Mouse (Mus musculus) forebrain, postnatal 0 days (tissue): ENCODE results near the gene Hnrnph3. TPM values are rescaled to one million over a fixed set of nuclear protein-coding genes. Genes with fewer than 3 reads are reported as not detected.
A peak's percentile ranks its signal among the peaks of the same experiment; 100 is the strongest.

ENCODE experiments used
- ATAC-seq: fragments of 200-750 bp; cut with Nextera tagmentation; 2 replicates; pipeline ENCODE4 v1.8.0; 2017; ENCODE audit warnings: mild to moderate bottlenecking, moderate library complexity
- DNase-seq: peaks from one replicate; pipeline ENCODE4 v3.0.0-alpha.2; 2015
- H3K27ac ChIP-seq: fragments of 300-500 bp; sonication (generic); 2 replicates; pipeline ENCODE4 v1.5.1; 2014; ENCODE audit warnings: low read depth, mild to moderate bottlenecking, antibody characterized with exemption, low read length, moderate library complexity, mixed read lengths
- H3K27me3 ChIP-seq: fragments of 300-500 bp; sonication (generic); 2 replicates; pipeline ENCODE4 v1.6.1; 2014; ENCODE audit warnings: mild to moderate bottlenecking, low read length, mixed read lengths; ENCODE audit not compliant: insufficient read depth
- H3K36me3 ChIP-seq: fragments of 300-500 bp; sonication (generic); 2 replicates; pipeline ENCODE4 v1.6.1; 2014; ENCODE audit warnings: mild to moderate bottlenecking, moderate library complexity; ENCODE audit not compliant: insufficient read depth
- H3K4me1 ChIP-seq: fragments of 300-500 bp; sonication (generic); 2 replicates; pipeline ENCODE4 v1.6.1; 2014; ENCODE audit warnings: antibody characterized with exemption; ENCODE audit not compliant: insufficient read depth
- H3K4me2 ChIP-seq: fragments of 300-500 bp; sonication (generic); 2 replicates; pipeline ENCODE4 v1.6.1; 2014; ENCODE audit warnings: low read depth, mild to moderate bottlenecking, moderate library complexity
- H3K4me3 ChIP-seq: fragments of 300-500 bp; sonication (generic); 2 replicates; pipeline ENCODE4 v1.5.1; 2014; ENCODE audit warnings: low read depth, low read length, mixed read lengths
- H3K9ac ChIP-seq: fragments of 300-500 bp; sonication (generic); 2 replicates; pipeline ENCODE4 v1.6.1; 2014; ENCODE audit warnings: mild to moderate bottlenecking
- H3K9me3 ChIP-seq: fragments of 300-500 bp; sonication (generic); 2 replicates; pipeline ENCODE4 v1.6.1; 2016; ENCODE audit warnings: low read length
- CTCF ChIP-seq: sonication (generic); IDR thresholded peaks from 2 replicates; pipeline ENCODE4 v1.5.1; 2016; ENCODE audit warnings: antibody characterized with exemption, control low read depth, low read depth
- WGBS: fragments of 180-500 bp; shearing (Covaris S2); extraction: QIAGEN DNeasy Blood & Tissue Kit; methylation state at CpG from one replicate; pipeline ENCODE4 v1.1.7; 2014; 5-methylcytosine and 5-hydroxymethylcytosine counted together
- polyA plus RNA-seq: library from polyadenylated mRNA; unstranded; fragments of >200 nt; fragmentation: Nextera tagmentation; extraction: Ambion mirVana; gene quantifications from 2 replicates; pipeline ENCODE4 v1.2.1, GENCODE M21; 2015
- total RNA-seq: library from RNA; depleted of rRNA; stranded (reverse); fragments of >200 nt; gene quantifications from 2 replicates; pipeline ENCODE4 v1.2.3, GENCODE M21; 2014

Gene Hnrnph3
- total and polyA plus RNA-seq, 2 experiments from 2014 or later, result 18.1 to 76.9 TPM

DNA sequence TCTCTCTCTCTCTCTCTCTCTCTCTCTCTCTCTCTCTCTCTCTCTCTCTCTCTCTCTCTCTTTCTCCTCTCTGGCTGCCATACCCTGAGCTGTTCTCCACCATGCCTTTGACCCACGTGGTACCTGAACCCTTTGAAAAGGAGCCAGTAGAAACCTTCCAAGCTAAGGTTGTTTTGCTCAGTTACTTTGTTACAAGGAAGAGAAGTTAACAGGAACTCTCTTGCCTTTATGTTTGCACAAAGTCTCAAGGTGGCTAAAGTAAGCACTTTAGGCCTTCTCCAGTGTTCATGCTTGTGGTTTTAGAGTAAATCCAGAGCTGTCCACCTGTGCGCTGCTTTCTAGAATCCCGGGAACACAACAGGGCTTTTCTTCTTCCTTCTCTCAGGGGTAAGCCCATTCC, 8.2 kb upstream of the Hnrnph3 start:
- TF ChIP-seq CTCF, result no peak
- H3K27me3 ChIP-seq, result no peaks in the 10 kb centered on the region
- no peak for DNase-seq
- H3K4me1 ChIP-seq, result peaks cover 2% of the 10 kb centered on the region; the same call in 1 of the 2 replicates
- H3K9ac ChIP-seq, result no peak overlapping the region
- WGBS, result 88% methylated on average over 3 of the region's 3 CpGs
- no peak overlapping the region for H3K27ac ChIP-seq
- H3K9me3 ChIP-seq, result no peaks in the 10 kb centered on the region
- no peak overlapping the region for H3K4me2 ChIP-seq
- no peak overlapping the region for H3K4me3 ChIP-seq
- no peaks in the 10 kb centered on the region for H3K36me3 ChIP-seq
- no peak for ATAC-seq

DNA sequence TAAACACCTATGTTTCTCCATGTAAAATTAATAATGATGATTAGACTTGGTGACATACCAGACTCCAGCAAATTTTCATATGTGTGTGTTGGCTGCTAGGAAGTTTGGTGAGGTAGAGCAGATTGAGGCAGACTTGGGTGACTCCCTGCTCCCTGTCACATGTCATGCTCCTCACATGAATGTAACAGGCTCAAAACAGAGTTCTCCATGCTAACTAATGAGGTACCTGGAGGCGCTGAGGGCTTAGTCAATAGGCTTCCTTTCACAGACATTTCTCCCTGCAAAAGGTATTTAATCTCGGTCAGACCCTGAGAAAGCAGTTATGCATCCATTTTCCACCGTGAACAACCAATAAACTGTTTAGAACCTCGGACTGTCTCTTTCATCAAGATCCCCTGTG, 4.4 kb upstream of the Hnrnph3 start:
- ATAC-seq (no peak), DNase-seq (no peak)
- Histone ChIP-seq H3K27ac (no peak overlapping the region), H3K9me3 (no peaks in the 10 kb centered on the region), H3K36me3 (no peaks in the 10 kb centered on the region), H3K9ac (no peak overlapping the region), H3K4me3 (no peak overlapping the region), H3K27me3 (no peaks in the 10 kb centered on the region), H3K4me2 (no peak overlapping the region), H3K4me1 (peaks cover 28% of the 10 kb centered on the region)
- 46% methylated on average over 4 of the region's 4 CpGs for WGBS
- no peak for TF ChIP-seq CTCF

DNA sequence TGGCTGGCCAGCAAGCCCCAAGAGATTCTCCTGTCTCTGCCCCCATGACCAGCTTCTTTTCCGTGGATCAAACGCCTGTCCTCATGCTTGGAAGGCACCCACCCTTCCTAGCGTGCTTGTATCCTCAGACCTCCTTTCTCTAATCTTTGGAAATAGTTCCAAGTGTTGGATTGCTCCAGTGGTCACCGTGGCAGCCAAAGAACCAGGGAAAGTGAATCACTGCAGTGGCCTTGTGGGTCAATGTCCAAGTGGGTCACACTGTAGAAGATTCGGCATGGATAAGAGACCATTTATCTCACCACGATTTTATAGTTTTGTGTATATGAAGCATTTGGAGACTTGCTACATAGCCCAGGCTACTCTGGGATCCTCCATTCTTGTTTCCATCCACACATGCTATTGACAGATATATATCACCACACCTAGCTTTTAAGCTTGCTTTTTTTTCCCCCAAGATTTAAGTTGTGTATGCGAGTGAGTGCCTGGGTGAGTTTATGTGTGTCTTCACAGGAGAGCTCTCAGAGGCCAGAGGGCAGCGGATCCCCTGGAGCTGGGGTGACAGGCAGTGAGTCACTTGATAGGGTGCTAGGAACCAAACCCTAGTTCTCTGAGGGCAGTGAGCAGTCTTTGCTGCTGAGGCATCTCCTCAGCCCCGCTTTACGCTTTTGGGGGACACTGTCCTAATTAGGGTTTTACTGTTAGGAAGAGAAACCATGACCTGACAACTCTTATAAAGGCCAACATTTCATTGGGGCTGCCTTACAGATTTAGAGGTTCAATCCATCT, 3.6 kb upstream of the Hnrnph3 start:
- 86% methylated on average over 10 of the region's 10 CpGs for WGBS
- no peak for DNase-seq
- no peak for ATAC-seq
- Histone ChIP-seq H3K4me3 (no peak overlapping the region), H3K4me2 (no peak overlapping the region), H3K36me3 (no peaks in the 10 kb centered on the region), H3K4me1 (peaks cover 28% of the 10 kb centered on the region), H3K9me3 (no peaks in the 10 kb centered on the region), H3K27me3 (no peaks in the 10 kb centered on the region), H3K27ac (peak overlapping the region; percentile 100), H3K9ac (no peak overlapping the region)
- no peak for TF ChIP-seq CTCF

DNA sequence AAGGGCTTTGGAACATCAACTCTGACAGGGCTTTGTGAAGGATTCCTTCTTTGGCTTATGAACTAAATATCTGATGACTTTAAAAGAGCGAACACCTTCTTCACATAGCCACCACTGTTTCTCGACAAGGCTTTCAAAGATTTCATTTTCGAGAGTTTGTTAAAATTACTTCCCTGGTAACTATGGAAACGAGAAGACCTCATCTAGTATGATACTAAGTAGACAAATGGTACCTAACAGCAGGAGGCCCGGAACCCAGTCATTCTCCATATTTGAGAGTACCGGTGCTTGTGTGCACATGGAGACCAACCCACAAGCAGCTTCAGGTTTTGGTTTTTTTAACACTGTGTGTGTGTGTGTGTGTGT, 2.8 kb upstream of the Hnrnph3 start:
- peak overlapping the region; percentile 35; the same call in 1 of the 2 replicates for H3K9ac ChIP-seq
- H3K36me3 ChIP-seq, result no peaks in the 10 kb centered on the region
- H3K27me3 ChIP-seq, result no peaks in the 10 kb centered on the region
- H3K9me3 ChIP-seq, result no peaks in the 10 kb centered on the region
- WGBS, result 14% methylated on average over 6 of the region's 6 CpGs
- peak; percentile 63 for DNase-seq
- TF ChIP-seq CTCF, result no peak
- H3K4me2 ChIP-seq, result peak overlapping the region; percentile 63
- peak overlapping the region; percentile 12; the same call in 1 of the 2 replicates for H3K4me3 ChIP-seq
- peak overlapping the region; percentile 100 for H3K27ac ChIP-seq
- H3K4me1 ChIP-seq, result peaks cover 28% of the 10 kb centered on the region
- no peak for ATAC-seq

DNA sequence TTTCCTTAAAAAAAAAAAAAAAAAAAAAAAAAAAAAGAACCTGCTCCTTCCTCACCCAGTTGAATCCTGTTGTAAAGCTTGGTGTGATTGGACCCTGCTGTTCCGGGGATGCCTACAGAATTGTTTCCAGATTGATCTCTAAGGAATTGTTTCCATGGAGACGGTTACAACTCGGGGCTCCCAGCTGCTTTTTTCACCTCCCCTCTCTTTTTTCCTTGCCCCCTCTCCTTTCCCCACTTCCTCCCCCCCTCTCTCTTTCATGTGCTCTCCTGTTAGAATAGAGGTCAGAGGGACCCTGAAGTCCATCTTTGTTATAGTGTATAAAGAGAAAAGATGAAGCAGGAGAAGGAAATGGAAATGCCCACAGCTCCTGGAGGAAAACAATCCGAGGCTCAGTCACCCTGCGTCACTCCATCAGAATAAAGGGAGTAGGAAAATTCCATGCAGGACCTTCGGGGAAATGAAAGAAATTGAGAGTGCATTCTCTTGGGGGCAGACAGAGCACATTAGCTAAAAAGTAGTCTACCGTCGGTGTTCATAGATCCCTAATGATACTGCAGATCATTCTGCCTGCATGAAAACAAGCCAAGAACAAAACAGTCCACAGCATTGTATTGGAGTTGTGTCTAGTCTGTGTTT, 2.3 kb upstream of the Hnrnph3 start:
- no peaks in the 10 kb centered on the region for H3K9me3 ChIP-seq
- H3K4me3 ChIP-seq, result peak overlapping the region; percentile 12; the same call in 1 of the 2 replicates
- H3K27ac ChIP-seq, result peak overlapping the region; percentile 100
- H3K9ac ChIP-seq, result peak overlapping the region; percentile 35; the same call in 1 of the 2 replicates
- H3K4me1 ChIP-seq, result peaks cover 30% of the 10 kb centered on the region
- DNase-seq, result peak; percentile 78
- H3K4me2 ChIP-seq, result peak overlapping the region; percentile 63
- ATAC-seq, result no peak
- no peaks in the 10 kb centered on the region for H3K27me3 ChIP-seq
- WGBS, result 4% methylated on average over 8 of the region's 8 CpGs
- H3K36me3 ChIP-seq, result no peaks in the 10 kb centered on the region
- TF ChIP-seq CTCF, result no peak

DNA sequence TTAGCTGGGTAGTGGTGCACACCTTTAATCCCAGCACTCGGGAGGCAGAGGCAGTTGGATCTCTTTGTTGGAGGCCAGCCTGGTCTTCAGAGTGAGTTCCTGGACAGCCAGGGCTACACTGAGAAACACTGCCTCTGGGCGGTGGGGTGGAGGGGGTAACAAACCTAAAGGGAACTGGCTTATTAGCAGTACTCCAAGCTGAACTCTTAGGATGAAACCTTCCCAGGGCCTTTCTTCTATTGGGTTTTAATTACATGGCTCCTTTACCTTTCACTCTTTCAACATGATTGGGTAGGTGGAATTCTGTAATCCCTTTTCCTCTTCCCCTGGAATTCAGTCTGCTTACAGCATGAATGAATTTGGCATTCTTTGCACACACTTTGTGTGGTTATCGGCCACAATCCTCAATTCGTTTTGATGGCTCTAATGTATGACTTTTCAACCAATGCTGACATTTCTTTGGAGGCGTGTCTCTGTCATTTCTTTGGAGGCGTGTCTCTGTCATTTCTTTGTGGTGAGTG, 1.5 kb upstream of the Hnrnph3 start:
- Histone ChIP-seq H3K27me3 (no peaks in the 10 kb centered on the region), H3K4me2 (peak overlapping the region; percentile 63), H3K4me1 (peaks cover 37% of the 10 kb centered on the region), H3K9me3 (no peaks in the 10 kb centered on the region), H3K27ac (peak overlapping the region; percentile 100), H3K4me3 (peak overlapping the region; percentile 82), H3K9ac (peak overlapping the region; percentile 100), H3K36me3 (no peaks in the 10 kb centered on the region)
- peak; percentile 66 for DNase-seq
- no peak for TF ChIP-seq CTCF
- 7% methylated on average over 6 of the region's 6 CpGs for WGBS
- no peak for ATAC-seq

DNA sequence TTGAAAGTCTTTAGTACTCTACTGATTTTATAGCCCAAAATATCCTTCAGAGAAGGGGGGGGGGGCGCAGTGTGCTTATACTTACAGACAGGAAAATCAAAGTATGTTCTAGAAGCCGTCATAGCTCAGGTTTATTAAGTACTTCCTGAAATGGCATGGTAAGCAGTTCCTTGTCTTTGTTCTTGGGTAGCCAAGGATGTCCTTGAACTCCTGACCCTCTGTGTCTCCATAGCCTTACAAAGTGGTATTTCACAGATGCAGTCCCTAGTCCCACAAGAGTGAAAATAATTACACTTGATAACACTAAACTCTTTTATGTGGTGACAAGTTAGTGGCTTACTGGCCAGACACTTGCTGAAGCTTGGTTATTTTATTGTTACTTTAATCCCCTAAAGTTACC, 999 bp upstream of the Hnrnph3 start:
- Histone ChIP-seq H3K9me3 (no peaks in the 10 kb centered on the region), H3K4me1 (peaks cover 39% of the 10 kb centered on the region), H3K27ac (peak overlapping the region; percentile 100), H3K4me3 (peak overlapping the region; percentile 82), H3K9ac (peak overlapping the region; percentile 100), H3K4me2 (peak overlapping the region; percentile 63), H3K36me3 (no peaks in the 10 kb centered on the region), H3K27me3 (no peaks in the 10 kb centered on the region)
- DNase-seq (peak; percentile 49), ATAC-seq (no peak)
- 17% methylated on average over 2 of the region's 2 CpGs for whole genome bisulfite sequencing
- no peak for TF ChIP-seq CTCF
